Mouse (Mus musculus) MEL (cell line): ENCODE data around the gene Ptafr.

Source experiments
- CHD2 ChIP-seq: IDR thresholded peaks from 2 replicates; pipeline ENCODE4 v1.6.1; 2011; ENCODE audit warnings: low read length, improper control_type of control experiment
- SIN3A ChIP-seq: IDR thresholded peaks from 2 replicates; pipeline ENCODE4 v1.6.1; 2012; ENCODE audit warnings: low read length, improper control_type of control experiment, inconsistent platforms

DNA sequence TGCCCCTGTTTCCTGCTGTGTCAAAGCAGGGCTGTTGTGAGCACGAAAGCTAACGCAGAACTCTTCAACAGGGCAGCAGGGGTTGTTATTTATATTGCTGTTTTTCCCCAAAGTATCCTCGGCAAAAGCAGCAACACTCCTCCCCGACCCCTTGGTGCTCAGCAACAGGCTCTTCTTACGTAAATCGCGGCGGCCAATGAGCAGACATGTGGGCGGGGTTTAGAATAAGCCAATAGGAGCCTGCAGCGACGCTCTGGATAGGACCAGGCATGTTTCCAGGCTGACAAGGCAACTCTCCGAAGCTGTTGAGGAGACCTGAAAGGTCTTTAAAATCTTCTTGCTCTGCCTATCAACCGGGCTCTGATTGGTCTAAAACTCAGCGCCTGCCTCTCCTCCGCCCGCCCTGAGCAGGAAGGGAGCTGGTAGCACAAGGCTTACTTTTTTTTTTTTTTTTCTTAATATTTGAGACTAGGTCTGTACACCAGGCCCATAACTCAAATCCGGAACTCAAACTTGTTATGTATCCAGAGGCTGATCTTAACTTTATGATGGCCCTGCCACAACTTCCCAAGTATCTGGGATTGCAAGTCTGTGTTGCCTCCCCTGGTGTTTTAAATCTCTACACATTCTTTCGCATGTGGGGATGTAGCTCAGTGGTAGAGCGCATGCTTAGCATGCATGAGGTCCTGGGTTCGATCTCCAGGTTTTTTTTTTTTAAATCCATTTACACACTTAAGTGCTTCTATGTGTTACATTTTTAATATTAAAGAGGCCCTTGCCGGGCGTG lies 48.3 kb upstream of the Ptafr start:
- TF ChIP-seq SIN3A: peak; percentile 36
- TF ChIP-seq CHD2: 0 out of 2 replicates have a peak, but pooled peaks have one; percentile 15
